Mouse (Mus musculus) lung, postnatal 0 days (tissue): ENCODE results near the gene Nek8. TPM values are rescaled to one million over a fixed set of nuclear protein-coding genes. Genes with fewer than 3 reads are reported as not detected.

Experiments used
- ATAC-seq: fragments of 200-750 bp; cut with Nextera tagmentation; 2 replicates; pipeline ENCODE4 v1.8.0; 2017; ENCODE audit warnings: moderate library complexity
- DNase-seq: peaks from one replicate; pipeline ENCODE4 v3.0.0-alpha.2; 2016; ENCODE audit warnings: low spot score
- H3K27ac ChIP-seq: fragments of 300-500 bp; sonication (generic); 2 replicates; pipeline ENCODE4 v1.5.1; 2014; ENCODE audit warnings: antibody characterized with exemption, mild to moderate bottlenecking, low read length, mixed read lengths
- H3K27me3 ChIP-seq: fragments of 300-500 bp; sonication (generic); replicated peaks from 2 replicates; pipeline ENCODE4 v1.6.1; 2014; ENCODE audit warnings: low read length, mixed read lengths; ENCODE audit not compliant: insufficient read depth
- H3K36me3 ChIP-seq: fragments of 300-500 bp; sonication (generic); 2 replicates; pipeline ENCODE4 v1.6.1; 2014; ENCODE audit warnings: low read length, mixed read lengths; ENCODE audit not compliant: insufficient read depth
- H3K4me1 ChIP-seq: fragments of 300-500 bp; sonication (generic); 2 replicates; pipeline ENCODE4 v1.6.1; 2014; ENCODE audit warnings: antibody characterized with exemption, low read depth, low read length, mixed read lengths; ENCODE audit not compliant: insufficient read depth
- H3K4me2 ChIP-seq: fragments of 300-500 bp; sonication (generic); replicated peaks from 2 replicates; pipeline ENCODE4 v1.6.1; 2014; ENCODE audit warnings: low read depth, mild to moderate bottlenecking, low read length, moderate library complexity, mixed read lengths
- H3K4me3 ChIP-seq: fragments of 300-500 bp; sonication (generic); 2 replicates; pipeline ENCODE4 v1.5.1; 2014; ENCODE audit warnings: low read depth, low read length
- H3K9ac ChIP-seq: fragments of 300-500 bp; sonication (generic); replicated peaks from 2 replicates; pipeline ENCODE4 v1.6.1; 2014; ENCODE audit warnings: low read depth, mild to moderate bottlenecking
- H3K9me3 ChIP-seq: fragments of 300-500 bp; sonication (generic); 2 replicates; pipeline ENCODE4 v1.6.1; 2016; ENCODE audit warnings: low read length, mixed read lengths
- CTCF ChIP-seq: IDR thresholded peaks from 2 replicates; pipeline ENCODE4 v1.5.1; 2016; ENCODE audit warnings: antibody characterized with exemption, mild to moderate bottlenecking
- EP300 ChIP-seq: IDR thresholded peaks from 2 replicates; pipeline ENCODE4 v1.6.1; 2016; ENCODE audit warnings: antibody characterized with exemption, mild to moderate bottlenecking, control low read depth
- WGBS: fragments of 180-500 bp; shearing (Covaris S2); extraction: QIAGEN DNeasy Blood & Tissue Kit; methylation state at CpG from one replicate; pipeline ENCODE4 v1.1.7; 2014; 5-methylcytosine and 5-hydroxymethylcytosine counted together
- polyA plus RNA-seq: library from polyadenylated mRNA; unstranded; fragments of >200 nt; fragmentation: Nextera tagmentation; extraction: Ambion mirVana; gene quantifications from 2 replicates; pipeline ENCODE4 v1.2.1, GENCODE M21; 2015

Nek8 gene
- polyA plus RNA-seq: 11.7 and 14.4 TPM in 2 replicates

GRCm38 (mm10) chr11:78176402-78176862 is at the start of gene Nek8, which contains the start of gene Tlcd1:
Nek8 (minus strand) TSS chr11:78176675.
Tlcd1 (plus strand) TSS chr11:78176711.
- Histone ChIP-seq H3K4me1 (peaks cover 13% of the 10 kb centered on the region; the same call in 1 of the 2 replicates), H3K27ac (peak within 1 kb of the TSS; percentile 94), H3K27me3 (no peaks in the 10 kb centered on the region), H3K36me3 (peaks cover 11% of the 10 kb centered on the region), H3K4me3 (peak within 1 kb of the TSS; percentile 52), H3K4me2 (peak within 1 kb of the TSS; percentile 89), H3K9ac (peak within 1 kb of the TSS; percentile 9), H3K9me3 (no peaks in the 10 kb centered on the region)
- peak; percentile 97 for DNase-seq
- ATAC-seq: peak; percentile 58
- WGBS: under 1% methylated on average over 32 of the region's 32 CpGs
- TF ChIP-seq EP300 (no peak), CTCF (no peak)

GRCm38 (mm10) chr11:78223586-78223985 is 47.1 kb upstream of the Nek8 start:
- 77% methylated on average over 4 of the region's 4 CpGs for WGBS
- no peaks in the 10 kb centered on the region for H3K9me3 ChIP-seq
- ATAC-seq: no peak
- no peak overlapping the region for H3K4me2 ChIP-seq
- no peak for DNase-seq
- no peaks in the 10 kb centered on the region for H3K27me3 ChIP-seq
- TF ChIP-seq EP300 (no peak), CTCF (no peak)
- H3K36me3 ChIP-seq: peaks cover 82% of the 10 kb centered on the region
- H3K27ac ChIP-seq: no peak overlapping the region
- no peaks in the 10 kb centered on the region for H3K4me1 ChIP-seq
- no peak overlapping the region for H3K4me3 ChIP-seq
- H3K9ac ChIP-seq: no peak overlapping the region

GRCm38 (mm10) chr11:78215709-78216317 is 39.3 kb upstream of the Nek8 start:
- no peak for TF ChIP-seq CTCF
- TF ChIP-seq EP300: no peak
- no peak overlapping the region for H3K27ac ChIP-seq
- ATAC-seq (no peak), DNase-seq (no peak)
- no peak overlapping the region for H3K4me2 ChIP-seq
- H3K36me3 ChIP-seq: peaks cover 77% of the 10 kb centered on the region
- H3K27me3 ChIP-seq: no peaks in the 10 kb centered on the region
- H3K9me3 ChIP-seq: no peaks in the 10 kb centered on the region
- no peaks in the 10 kb centered on the region for H3K4me1 ChIP-seq
- 89% methylated on average over 11 of the region's 11 CpGs for WGBS
- no peak overlapping the region for H3K4me3 ChIP-seq
- no peak overlapping the region for H3K9ac ChIP-seq

- H3K27ac ChIP-seq: no peak overlapping the region
- 76% methylated on average over 14 of the region's 14 CpGs for WGBS
Observed at GRCm38 (mm10) chr11:78213086-78213817, 36.8 kb upstream of the Nek8 start.

GRCm38 (mm10) chr11:78211513-78211912 is 35.0 kb upstream of the Nek8 start:
- Histone ChIP-seq H3K9ac (no peak overlapping the region), H3K4me1 (no peaks in the 10 kb centered on the region), H3K27me3 (no peaks in the 10 kb centered on the region), H3K4me3 (no peak overlapping the region), H3K27ac (no peak overlapping the region), H3K9me3 (no peaks in the 10 kb centered on the region), H3K36me3 (peaks cover 82% of the 10 kb centered on the region), H3K4me2 (no peak overlapping the region)
- DNase-seq (peak; percentile 52), ATAC-seq (no peak)
- 53% methylated on average over 5 of the region's 5 CpGs for WGBS
- no peak for TF ChIP-seq CTCF

More at GRCm38 (mm10) chr11:78213086-78213817, 36.8 kb upstream of the Nek8 start:
- H3K4me1 ChIP-seq: no peaks in the 10 kb centered on the region
- no peak overlapping the region for H3K9ac ChIP-seq
- TF ChIP-seq EP300: no peak
- TF ChIP-seq CTCF: no peak
- no peaks in the 10 kb centered on the region for H3K9me3 ChIP-seq
- H3K27me3 ChIP-seq: no peaks in the 10 kb centered on the region
- peaks cover 73% of the 10 kb centered on the region for H3K36me3 ChIP-seq
- ATAC-seq (no peak), DNase-seq (no peak)
- no peak overlapping the region for H3K4me3 ChIP-seq
- H3K4me2 ChIP-seq: no peak overlapping the region

GRCm38 (mm10) chr11:78210615-78211014 is 34.1 kb upstream of the Nek8 start:
- ATAC-seq (no peak), DNase-seq (no peak)
- WGBS: 59% methylated on average over 7 of the region's 7 CpGs
- Histone ChIP-seq H3K36me3 (peaks cover 80% of the 10 kb centered on the region), H3K27me3 (no peaks in the 10 kb centered on the region), H3K4me2 (no peak overlapping the region), H3K4me3 (no peak overlapping the region), H3K4me1 (no peaks in the 10 kb centered on the region), H3K9me3 (no peaks in the 10 kb centered on the region), H3K27ac (no peak overlapping the region), H3K9ac (no peak overlapping the region)
- TF ChIP-seq CTCF (no peak), EP300 (no peak)
